Mouse (Mus musculus) neural tube, embryonic 11.5 days (tissue): Measurements from ENCODE around the gene Fcgr1. TPM values are rescaled to one million over a fixed set of nuclear protein-coding genes. Genes with fewer than 3 reads are reported as not detected.
"Not testable (repeated sequence)": the region's sequence is repeated elsewhere in the genome, so short reads cannot be mapped to it uniquely, and the experiment has no call there.

Experiments used
- ATAC-seq: fragments of 200-750 bp; cut with Nextera tagmentation; 2 replicates; pipeline ENCODE4 v1.8.0; 2017; ENCODE audit warnings: moderate number of reproducible peaks, mild to moderate bottlenecking, moderate TSS enrichment, moderate library complexity; ENCODE audit not compliant: insufficient read depth, low FRiP score, low TSS enrichment
- DNase-seq: peaks from one replicate; pipeline ENCODE4 v3.0.0-alpha.2; 2015; ENCODE audit warnings: low spot score
- H3K27ac ChIP-seq: fragments of 300-500 bp; sonication (generic); 2 replicates; pipeline ENCODE4 v1.5.1; 2014; ENCODE audit warnings: low read depth, mild to moderate bottlenecking, low read length
- H3K27me3 ChIP-seq: fragments of 300-500 bp; sonication (generic); 2 replicates; pipeline ENCODE4 v1.6.1; 2014; ENCODE audit warnings: mild to moderate bottlenecking, low read length, mixed read lengths; ENCODE audit not compliant: control insufficient read depth, insufficient read depth
- H3K36me3 ChIP-seq: fragments of 300-500 bp; sonication (generic); 2 replicates; pipeline ENCODE4 v1.6.1; 2014; ENCODE audit warnings: mild to moderate bottlenecking, low read length, moderate library complexity, mixed read lengths; ENCODE audit not compliant: control insufficient read depth, insufficient read depth
- H3K4me1 ChIP-seq: fragments of 300-500 bp; sonication (generic); 2 replicates; pipeline ENCODE4 v1.6.1; 2014; ENCODE audit warnings: low read length, mixed read lengths; ENCODE audit not compliant: control insufficient read depth, insufficient read depth
- H3K4me2 ChIP-seq: fragments of 300-500 bp; sonication (generic); 2 replicates; pipeline ENCODE4 v1.6.1; 2014; ENCODE audit warnings: low read depth, mild to moderate bottlenecking, moderate library complexity
- H3K4me3 ChIP-seq: fragments of 300-500 bp; sonication (generic); 2 replicates; pipeline ENCODE4 v1.5.1; 2014; ENCODE audit warnings: low read depth, low read length
- H3K9ac ChIP-seq: fragments of 300-500 bp; sonication (generic); 2 replicates; pipeline ENCODE4 v1.6.1; 2014; ENCODE audit warnings: mild to moderate bottlenecking, low read length
- H3K9me3 ChIP-seq: fragments of 300-500 bp; sonication (generic); 2 replicates; pipeline ENCODE4 v1.6.1; 2016; ENCODE audit warnings: low read length; ENCODE audit not compliant: control insufficient read depth
- WGBS: fragments of 180-500 bp; shearing (Covaris S2); extraction: QIAGEN DNeasy Blood & Tissue Kit; methylation state at CpG from one replicate; pipeline ENCODE4 v1.1.7; 2014; 5-methylcytosine and 5-hydroxymethylcytosine counted together
- polyA plus RNA-seq: library from polyadenylated mRNA; unstranded; fragments of >200 nt; fragmentation: Nextera tagmentation; extraction: Ambion mirVana; gene quantifications from 2 replicates; pipeline ENCODE4 v1.2.1, GENCODE M21; 2014

The Fcgr1 gene
- polyA plus RNA-seq, 1 experiment from 2014 or later, result 2.5 TPM

- Histone ChIP-seq H3K36me3 (no peaks in the 10 kb centered on the region), H3K27me3 (no peaks in the 10 kb centered on the region), H3K9ac (no peak overlapping the region), H3K4me3 (no peak overlapping the region), H3K27ac (no peak overlapping the region), H3K4me1 (0 out of 2 replicates have a peak, but pooled peaks cover 2% of the 10 kb centered on the region), H3K9me3 (no peaks in the 10 kb centered on the region), H3K4me2 (no peak overlapping the region)
- ATAC-seq, result no peak
- no peak for DNase-seq
- 61% methylated on average over 3 of the region's 3 CpGs for WGBS
Observed at GRCm38 (mm10) chr3:96250890-96251289, 42.9 kb downstream of the Fcgr1 start.

GRCm38 (mm10) chr3:96249034-96249345, 44.8 kb downstream of the Fcgr1 start:
- no peaks in the 10 kb centered on the region for H3K9me3 ChIP-seq
- WGBS, result 62% methylated on average over 4 of the region's 4 CpGs
- peak overlapping the region; percentile 21 for H3K4me2 ChIP-seq
- no peaks in the 10 kb centered on the region for H3K27me3 ChIP-seq
- no peak for DNase-seq
- peaks cover 7% of the 10 kb centered on the region; the same call in 1 of the 2 replicates for H3K4me1 ChIP-seq
- H3K36me3 ChIP-seq, result no peaks in the 10 kb centered on the region
- peak overlapping the region; percentile 10; the same call in 1 of the 2 replicates for H3K4me3 ChIP-seq
- H3K9ac ChIP-seq, result no peak overlapping the region
- no peak for ATAC-seq
- H3K27ac ChIP-seq, result no peak overlapping the region

GRCm38 (mm10) chr3:96248141-96249033, 45.4 kb downstream of the Fcgr1 start:
- no peaks in the 10 kb centered on the region for H3K27me3 ChIP-seq
- no peak overlapping the region for H3K9ac ChIP-seq
- H3K27ac ChIP-seq, result no peak overlapping the region
- no peak for DNase-seq
- peak overlapping the region; percentile 54 for H3K4me2 ChIP-seq
- peak overlapping the region; percentile 32 for H3K4me3 ChIP-seq
- WGBS, result 51% methylated on average over 6 of the region's 6 CpGs
- no peaks in the 10 kb centered on the region for H3K36me3 ChIP-seq
- H3K4me1 ChIP-seq, result peaks cover 7% of the 10 kb centered on the region; the same call in 1 of the 2 replicates
- no peak for ATAC-seq
- no peaks in the 10 kb centered on the region for H3K9me3 ChIP-seq

DNA sequence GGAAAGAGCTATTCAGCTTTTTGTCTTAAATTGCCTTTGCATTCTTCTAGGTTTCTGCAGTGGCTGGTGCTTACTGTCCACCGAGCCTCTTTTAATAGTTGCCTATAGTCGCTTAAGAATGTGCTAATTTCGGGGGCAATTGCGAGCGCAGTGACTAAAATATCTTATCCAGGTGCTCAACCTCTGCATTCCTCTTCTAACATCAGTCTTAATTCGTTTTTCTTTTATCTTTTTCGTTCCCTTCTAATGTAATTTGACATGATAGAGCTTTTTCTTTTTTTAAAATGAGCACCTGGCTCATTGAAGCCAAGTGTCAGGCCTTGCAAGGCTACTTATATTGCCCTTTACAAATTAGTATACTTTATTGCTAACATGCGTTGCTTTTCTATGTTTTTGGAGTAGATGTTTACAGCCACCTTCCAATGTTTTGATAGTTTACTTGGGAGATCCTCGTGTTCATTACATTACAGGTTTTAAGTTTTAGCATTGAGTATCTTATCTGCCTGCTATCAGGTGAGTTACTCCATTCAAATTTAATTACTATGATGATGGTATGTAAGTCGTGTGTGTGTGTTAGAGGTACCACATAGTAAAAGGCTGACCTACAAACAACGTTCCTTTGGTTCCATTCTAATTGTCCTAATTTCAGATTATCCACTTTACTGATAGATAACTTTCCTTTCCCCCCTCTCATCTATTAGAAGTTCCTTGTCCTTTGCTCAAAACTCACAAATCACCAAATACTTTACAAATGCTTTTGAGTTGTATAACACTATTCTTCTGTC, 46.2 kb downstream of the Fcgr1 start:
- ATAC-seq (no peak), DNase-seq (peak; percentile 25)
- WGBS, result 2% methylated on average over 11 of the region's 11 CpGs

GRCm38 (mm10) chr3:96246427-96246856, 47.3 kb downstream of the Fcgr1 start, which contains the start of gene Hist2h3c1:
TSS of gene Hist2h3c1 (plus strand) at chr3:96246685.
- peak within 1 kb of the TSS; percentile 32 for H3K4me3 ChIP-seq
- H3K27ac ChIP-seq, H3K4me1 ChIP-seq, H3K27me3 ChIP-seq, DNase-seq, H3K9me3 ChIP-seq, H3K36me3 ChIP-seq: not testable (repeated sequence)
- no CpG with 5 or more reads among the region's 47 CpGs for WGBS
- peak; percentile 91 for ATAC-seq
- peak within 1 kb of the TSS; percentile 64 for H3K9ac ChIP-seq
- peak within 1 kb of the TSS; percentile 54 for H3K4me2 ChIP-seq

More for the DNA sequence above, 46.2 kb downstream of the Fcgr1 start:
- H3K4me3 ChIP-seq, result peak overlapping the region; percentile 32
- no peaks in the 10 kb centered on the region for H3K27me3 ChIP-seq
- H3K4me2 ChIP-seq, result peak overlapping the region; percentile 54
- peaks cover 7% of the 10 kb centered on the region; the same call in 1 of the 2 replicates for H3K4me1 ChIP-seq
- no peak overlapping the region; the same call in 1 of the 2 replicates for H3K27ac ChIP-seq
- H3K9me3 ChIP-seq, result no peaks in the 10 kb centered on the region
- H3K36me3 ChIP-seq, result no peaks in the 10 kb centered on the region
- H3K9ac ChIP-seq, result peak overlapping the region; percentile 64

- H3K4me2 ChIP-seq, H3K27ac ChIP-seq, H3K4me1 ChIP-seq, DNase-seq, H3K9me3 ChIP-seq, H3K27me3 ChIP-seq, H3K9ac ChIP-seq, H3K36me3 ChIP-seq: not testable (repeated sequence)
- 0% methylated on average over 10 of the region's 21 CpGs for WGBS
- peak; percentile 21 for ATAC-seq
- H3K4me3 ChIP-seq, result peak overlapping the region; percentile 23; the same call in 1 of the 2 replicates
Observed at GRCm38 (mm10) chr3:96246018-96246417, 47.8 kb downstream of the Fcgr1 start.

GRCm38 (mm10) chr3:96245003-96245886, 48.5 kb downstream of the Fcgr1 start, which contains the start of gene Hist2h2aa1:
TSS of gene Hist2h2aa1 (plus strand) at chr3:96245497.
- DNase-seq (peak; percentile 75), ATAC-seq (peak; percentile 82)
- peak within 1 kb of the TSS; percentile 56 for H3K4me2 ChIP-seq
- not testable (repeated sequence) for H3K36me3 ChIP-seq, H3K4me1 ChIP-seq, H3K27me3 ChIP-seq, H3K9me3 ChIP-seq
- WGBS, result under 1% methylated on average over 27 of the region's 88 CpGs
- H3K27ac ChIP-seq, result peak within 1 kb of the TSS; percentile 86
- H3K4me3 ChIP-seq, result peak within 1 kb of the TSS; percentile 38
- peak within 1 kb of the TSS; percentile 72 for H3K9ac ChIP-seq
